Mouse (Mus musculus) small intestine, adult 2 months (tissue): ENCODE results near the gene Ptprh.

Experiments
- CTCF ChIP-seq: fragments of 200-500 bp; IDR thresholded peaks from 2 replicates; pipeline ENCODE4 v1.5.1; 2012; ENCODE audit warnings: low read depth, mild to moderate bottlenecking, control low read depth, inconsistent platforms, low read length, moderate library complexity, mixed read lengths; ENCODE audit not compliant: insufficient replicate concordance, insufficient read length; ENCODE audit errors: extremely low read depth
- POLR2A ChIP-seq: fragments of 200-500 bp; IDR thresholded peaks from 2 replicates; pipeline ENCODE4 v1.6.1; 2012; ENCODE audit warnings: low read depth, mild to moderate bottlenecking, control low read depth, inconsistent platforms, low read length, moderate library complexity

- TF ChIP-seq CTCF: no peak
- no peak for TF ChIP-seq POLR2A
Measured at GRCm38 (mm10) chr7:4546050-4546449, 57.8 kb downstream of the Ptprh start.
